Mouse (Mus musculus) ES-Bruce4 (cell line): Measurements from ENCODE around the gene Stk32c.

Experiments used
- CTCF ChIP-seq: IDR thresholded peaks from one replicate; pipeline ENCODE4 v1.8.1; 2011; ENCODE audit warnings: low read depth, low read length
- POLR2A ChIP-seq: IDR thresholded peaks from one replicate; pipeline ENCODE4 v1.8.1; 2011; ENCODE audit warnings: low read length; ENCODE audit not compliant: insufficient read depth

- no peak for TF ChIP-seq CTCF
- no peak for TF ChIP-seq POLR2A
Measured at GRCm38 (mm10) chr7:139135236-139135635, 77.9 kb downstream of the Stk32c start.
